Mouse (Mus musculus): Measurements from ENCODE around the gene Prc1.

DNA sequence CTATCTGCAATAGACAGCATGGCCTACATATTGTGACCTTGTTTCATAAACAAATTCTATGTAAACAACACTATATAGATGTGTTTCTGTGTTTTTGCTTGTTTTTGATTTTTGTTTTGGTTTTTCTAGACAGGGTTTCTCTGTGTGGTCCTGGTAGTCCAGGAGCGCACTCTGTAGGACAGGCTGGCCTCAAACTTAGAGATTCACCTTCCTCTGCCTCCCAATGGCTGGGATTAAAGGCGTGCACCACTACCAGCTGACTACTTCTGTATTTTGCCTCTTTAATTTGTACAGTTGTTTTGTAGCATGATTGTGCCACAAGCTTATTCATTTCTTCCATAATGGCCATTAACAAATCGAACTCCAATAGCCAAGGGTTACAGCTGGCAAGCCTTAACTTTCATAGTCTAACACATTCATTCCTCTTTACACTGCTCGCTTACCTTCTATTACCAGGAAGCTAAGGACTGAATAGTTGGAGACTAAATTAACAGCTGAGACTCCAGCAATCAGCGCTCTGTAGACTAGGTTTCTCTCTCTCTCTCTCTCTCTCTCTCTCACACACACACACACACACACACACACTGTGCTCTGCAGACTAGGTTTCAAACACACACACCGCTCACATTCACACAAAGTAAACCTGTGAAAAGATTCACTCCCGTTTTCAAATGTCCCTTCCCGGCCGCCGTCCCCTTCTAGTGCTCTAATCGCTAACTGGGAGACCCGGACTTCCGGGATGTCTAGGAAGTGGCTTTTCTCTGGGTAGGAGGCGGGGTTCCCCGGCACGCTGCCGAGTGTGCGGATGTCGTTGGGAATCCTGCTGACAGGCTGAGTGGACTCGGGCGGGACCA lies 25.1 kb upstream of the Prc1 start, which contains the start of gene Vps33b:
- TF ChIP-seq POLR2A (IDR thresholded peaks at IDR 0.05; ENCODE audit: extremely low read depth, insufficient read depth, low read length) (no peak), CTCF (IDR thresholded peaks at IDR 0.05; ENCODE audit: low read depth, low read length) (no peak)
